Mouse (Mus musculus) CD4-positive helper T cell, adult 2 months (primary cell): Measurements from ENCODE around the gene Olfr49.

Experiments used
- DNase-seq: peaks from one replicate; pipeline ENCODE4 v3.0.0-alpha.2; 2012; ENCODE audit warnings: low read depth, missing footprints, low spot score

Olfr49 gene

DNA sequence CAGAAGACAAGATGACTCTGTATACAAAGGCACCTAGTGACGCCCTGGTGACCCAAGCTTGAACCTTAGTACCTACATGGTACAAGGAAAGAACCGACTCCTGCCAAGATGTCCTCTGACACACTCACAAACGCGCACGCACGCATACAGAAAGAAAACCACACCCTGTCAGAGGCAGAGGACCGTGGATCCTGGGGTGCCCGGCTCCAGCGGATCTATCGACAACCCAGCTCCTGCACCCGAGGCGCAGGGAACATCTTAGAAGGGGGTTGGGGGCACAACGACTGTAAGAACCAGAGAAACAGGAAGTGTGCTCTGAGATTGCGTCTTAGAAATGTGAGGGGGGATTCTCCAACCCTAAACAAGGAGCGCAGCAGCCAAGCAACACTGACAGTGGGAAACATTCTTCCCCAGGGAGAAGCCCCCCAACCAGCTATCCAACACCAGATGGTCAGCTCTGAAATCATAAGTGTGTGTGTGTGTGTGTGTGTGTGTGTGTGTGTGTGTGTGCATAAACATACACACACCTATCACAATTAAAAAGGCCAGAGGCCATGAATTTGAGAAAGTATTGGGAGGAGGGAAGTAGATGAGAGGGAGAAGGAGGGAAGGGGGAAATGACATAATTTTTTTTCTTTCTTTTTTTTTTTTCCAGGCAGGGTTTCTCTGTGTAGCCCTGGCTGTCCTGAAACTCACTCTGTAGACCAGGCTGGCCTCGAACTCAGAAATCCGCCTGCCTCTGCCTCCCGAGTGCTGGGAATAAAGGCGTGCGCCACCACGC is 53.4 kb downstream of the Olfr49 start:
- peak; percentile 51 for DNase-seq

DNA sequence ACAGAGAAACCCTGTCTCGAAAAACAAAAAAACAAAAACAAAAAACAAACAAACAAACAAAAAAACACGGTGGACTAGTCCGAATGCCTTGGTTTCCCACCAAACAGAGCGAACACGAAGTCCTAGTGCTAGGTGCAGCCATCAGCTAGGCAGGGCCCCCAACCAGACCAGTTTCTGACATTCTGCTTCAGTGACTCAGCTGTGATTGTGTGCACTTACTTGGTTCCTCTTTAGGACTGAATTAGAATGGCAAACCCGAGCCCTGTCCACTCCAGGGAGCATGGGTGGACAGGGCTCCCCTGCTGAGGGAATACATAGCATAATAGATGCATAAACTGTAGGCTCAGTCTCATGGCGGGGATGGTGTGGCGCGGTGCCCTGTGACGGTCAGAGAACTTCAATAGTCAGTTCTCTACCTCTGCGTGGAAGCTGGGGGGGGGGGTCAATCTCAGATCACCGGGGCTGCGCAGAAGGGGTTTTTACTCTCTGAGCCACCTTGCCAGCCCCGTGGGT is 54.0 kb downstream of the Olfr49 start:
- DNase-seq = peak; percentile 4

DNA sequence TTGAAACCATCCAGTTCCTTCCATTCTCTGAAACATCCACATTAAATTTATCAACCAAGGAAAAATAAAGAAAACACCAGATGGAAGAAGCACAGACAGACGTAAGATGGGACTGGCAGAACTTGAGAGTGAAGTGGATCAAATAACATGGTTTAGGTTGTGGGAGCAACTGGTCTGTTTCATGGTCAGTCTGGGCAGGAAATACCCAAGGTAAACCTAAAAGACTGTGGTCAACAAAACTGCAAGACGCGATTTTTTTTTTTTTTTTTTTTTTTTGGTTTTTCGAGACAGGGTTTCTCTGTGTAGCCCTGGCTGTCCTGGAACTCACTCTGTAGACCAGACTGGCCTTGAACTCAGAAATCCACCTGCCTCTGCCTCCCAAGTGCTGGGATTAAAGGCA is 54.9 kb downstream of the Olfr49 start:
- DNase-seq = peak; percentile 34

DNA sequence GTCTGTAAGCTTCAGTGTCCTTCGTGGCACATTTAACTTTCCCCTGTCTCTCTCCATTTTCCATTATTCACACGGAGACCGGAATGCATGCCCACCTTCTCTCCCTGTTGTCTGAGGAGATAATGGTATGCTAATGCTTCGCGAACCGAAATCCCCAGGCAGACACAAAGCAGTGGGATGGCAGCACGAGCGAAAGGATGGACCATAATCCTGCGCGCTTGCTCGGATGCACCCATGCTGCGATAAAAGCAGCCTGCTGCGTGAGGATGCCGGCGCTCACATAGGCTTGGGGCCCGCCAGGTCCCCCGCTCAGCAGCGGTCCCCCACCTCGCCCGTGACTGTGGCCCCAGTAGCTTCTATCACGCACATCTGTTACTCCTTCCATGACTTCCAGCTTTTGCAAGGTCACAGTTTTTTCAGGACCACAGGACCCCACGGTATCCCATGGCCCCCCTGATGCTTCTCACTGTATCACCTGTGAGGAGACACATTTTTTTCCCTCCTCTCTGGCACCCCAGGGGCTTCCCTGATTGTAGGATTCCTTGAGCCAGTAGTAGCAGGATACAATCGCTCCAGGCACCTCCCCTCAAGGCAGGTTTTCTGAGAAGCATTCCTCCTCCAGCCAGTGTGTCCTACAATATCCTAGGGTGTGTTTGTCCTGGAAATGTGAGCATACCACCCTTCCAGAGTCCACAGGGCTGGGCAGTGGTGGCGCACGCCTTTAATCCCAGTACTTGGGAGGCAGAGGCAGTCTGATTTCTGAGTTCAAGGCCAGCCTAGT is 55.6 kb downstream of the Olfr49 start:
- peak; percentile 44 for DNase-seq

DNA sequence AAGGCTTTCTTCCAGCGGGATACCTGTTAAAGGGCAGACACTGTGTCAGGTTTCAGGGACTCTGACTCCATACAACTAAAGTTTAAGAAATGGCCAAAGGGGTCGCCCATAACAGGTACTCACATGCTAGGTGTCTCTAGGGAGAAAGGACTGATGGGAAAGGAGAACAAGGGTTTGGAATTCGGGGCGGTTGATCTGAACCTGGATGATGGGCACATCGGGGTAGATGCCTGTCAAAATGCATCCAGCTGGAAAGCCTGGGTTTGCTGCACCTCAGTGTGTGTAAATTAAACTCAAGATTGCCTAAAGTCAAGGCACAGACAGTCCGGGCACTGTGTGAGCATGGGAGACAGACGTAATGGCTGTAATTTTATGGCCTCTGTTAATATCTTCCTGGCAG is 56.2 kb downstream of the Olfr49 start:
- no peak for DNase-seq
